In the genomic region with DNA sequence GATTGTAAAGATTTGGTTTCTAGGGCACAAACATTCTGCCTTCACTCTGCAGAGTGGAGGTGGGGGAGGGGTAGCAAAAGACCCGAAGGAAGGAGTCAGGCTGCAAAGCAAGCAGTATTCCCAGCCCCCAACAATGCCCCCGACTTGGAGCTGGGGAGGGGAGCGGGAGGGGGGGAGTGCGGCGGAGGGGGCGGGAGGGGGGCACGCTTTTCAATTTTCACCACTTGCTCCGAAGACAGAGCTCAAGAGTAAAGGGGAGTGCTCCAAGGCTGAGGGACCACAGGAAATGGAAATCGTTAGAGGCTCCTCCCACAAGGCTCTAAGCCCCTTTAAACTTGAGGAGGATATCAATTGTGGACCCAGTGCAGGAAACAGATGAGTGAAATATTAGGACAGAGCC, we compare ENCODE assay signal across 10 mouse cellular contexts.
DNase-seq lines count a peak whose midpoint lies in the region; ATAC-seq lines count a peak whose summit lies in the region.
"Had no signal": no experiment of that assay in that cellular context is flagged by ENCODE, and none has a peak within 500 bp of the region (broad histone marks: within the 10 kb centered on the region; RNA-seq: fewer than 3 reads in every experiment).

No protein-coding gene starts in this region.

- peak overlapping the region; percentile 45 for H3K4me2 ChIP-seq in lung, embryonic 15.5 days
- peak overlapping the region; percentile 51 for H3K4me2 ChIP-seq in forebrain, embryonic 13.5 days
- H3K4me2 ChIP-seq in liver, embryonic 12.5 days: peak overlapping the region; percentile 56

- 14% methylated on average over 8 of the region's 9 CpGs for WGBS in lung, embryonic 15.5 days
- WGBS in forebrain, embryonic 13.5 days: 20% methylated on average over 7 of the region's 9 CpGs
- 4% methylated on average over 9 of the region's 9 CpGs for WGBS in liver, embryonic 12.5 days (ENCODE audit: insufficient replicate concordance)

- no peaks in the 10 kb centered on the region for H3K27me3 ChIP-seq in lung, embryonic 15.5 days
- H3K27me3 ChIP-seq in forebrain, embryonic 13.5 days: no peaks in the 10 kb centered on the region
- no peaks in the 10 kb centered on the region for H3K27me3 ChIP-seq in liver, embryonic 12.5 days (replicated peaks)

- no peak overlapping the region for H3K9ac ChIP-seq in lung, embryonic 15.5 days
- H3K9ac ChIP-seq in forebrain, embryonic 13.5 days: no peak overlapping the region
- no peak overlapping the region for H3K9ac ChIP-seq in liver, embryonic 12.5 days

- H3K4me1 ChIP-seq in lung, embryonic 15.5 days: peaks cover 33% of the 10 kb centered on the region
- peaks cover 11% of the 10 kb centered on the region; the same call in 1 of the 2 replicates for H3K4me1 ChIP-seq in forebrain, embryonic 13.5 days
- peaks cover 33% of the 10 kb centered on the region for H3K4me1 ChIP-seq in liver, embryonic 12.5 days

- peak overlapping the region; percentile 50; the same call in 1 of the 2 replicates for H3K27ac ChIP-seq in lung, embryonic 15.5 days
- H3K27ac ChIP-seq in forebrain, embryonic 13.5 days: no peak overlapping the region
- H3K27ac ChIP-seq in liver, embryonic 12.5 days: no peak overlapping the region

- H3K9me3 ChIP-seq in lung, embryonic 15.5 days: no peaks in the 10 kb centered on the region
- no peaks in the 10 kb centered on the region for H3K9me3 ChIP-seq in forebrain, embryonic 13.5 days (replicated peaks)
- H3K9me3 ChIP-seq in liver, embryonic 12.5 days (replicated peaks): no peaks in the 10 kb centered on the region

- H3K36me3 ChIP-seq in lung, embryonic 15.5 days: no peaks in the 10 kb centered on the region
- H3K36me3 ChIP-seq in forebrain, embryonic 13.5 days (ENCODE audit: poor library complexity, severe bottlenecking): no peaks in the 10 kb centered on the region
- H3K36me3 ChIP-seq in liver, embryonic 12.5 days: peaks cover 6% of the 10 kb centered on the region

- DNase-seq in lung, postnatal 4 days: no peak
- DNase-seq in thymus, postnatal 0 days (ENCODE audit: low spot score): peak; percentile 45
- no peak for DNase-seq in right cerebral cortex, postnatal 14 days
- DNase-seq in right cerebral cortex, adult 2 months (ENCODE audit: low spot score in 2 of 2): no peak
- DNase-seq: layer of hippocampus, postnatal 36 days had no signal

- H3K4me3 ChIP-seq in lung, embryonic 15.5 days: peak overlapping the region; percentile 15
- H3K4me3 ChIP-seq in forebrain, embryonic 13.5 days: peak overlapping the region; percentile 20; the same call in 1 of the 2 replicates
- H3K4me3 ChIP-seq in liver, embryonic 12.5 days: peak overlapping the region; percentile 33

- ATAC-seq in lung, embryonic 15.5 days (ENCODE audit: borderline replicate concordance, extremely low read depth, low FRiP score, low TSS enrichment): no peak
- 0 out of 2 replicates have a peak, but pooled peaks have one; percentile 48 for ATAC-seq in forebrain, embryonic 13.5 days
- 0 out of 2 replicates have a peak, but pooled peaks have one; percentile 16 for ATAC-seq in liver, embryonic 12.5 days
- no peak for ATAC-seq in inflammation-experienced regulatory T-cells, adult 6 months
- ATAC-seq: Patski had no signal

Comparison
In these comparisons a context has a peak if more than half of its experiments do, and no peak if none do; other contexts are left out.
1. ATAC-seq: peak in forebrain, embryonic 13.5 days (single experiment) and liver, embryonic 12.5 days (single experiment); none in lung, embryonic 15.5 days (single experiment) and inflammation-experienced regulatory T-cells, adult 6 months (single experiment).
2. Peak in every context shown above with its lines, with median percentiles within 50 percentile points of each other: H3K4me2 ChIP-seq and H3K4me3 ChIP-seq.